Mouse (Mus musculus) spleen, adult 2 months (tissue): ENCODE measurements around the gene Rpgrip1l. TPM values are rescaled to one million over a fixed set of nuclear protein-coding genes. Genes with fewer than 3 reads are reported as not detected.

Experiments
- DNase-seq, 2 experiments: peaks; one replicate each; pipeline versions ENCODE4 v3.0.0 to v3.0.0-alpha.2; 2012 to 2021; ENCODE audit warnings: low spot score in 2 of 2, low read depth in 1 of 2
- H3K27ac ChIP-seq: fragments of 200-500 bp; 2 replicates; pipeline ENCODE4 v1.5.1; 2012; ENCODE audit warnings: low read length, inconsistent platforms; ENCODE audit not compliant: insufficient read depth
- H3K27me3 ChIP-seq: fragments of 200-500 bp; 2 replicates; pipeline ENCODE4 v1.6.1; 2012; ENCODE audit warnings: mild to moderate bottlenecking, moderate library complexity, low read length, inconsistent platforms; ENCODE audit not compliant: control insufficient read depth, insufficient read depth
- H3K36me3 ChIP-seq: fragments of 200-500 bp; 2 replicates; pipeline ENCODE4 v1.6.1; 2012; ENCODE audit warnings: mild to moderate bottlenecking, low read length, inconsistent platforms; ENCODE audit not compliant: control insufficient read depth, insufficient read depth
- H3K4me1 ChIP-seq: fragments of 200-500 bp; 2 replicates; pipeline ENCODE4 v1.6.1; 2011; ENCODE audit warnings: inconsistent platforms; ENCODE audit not compliant: control insufficient read depth, insufficient read depth, insufficient read length
- H3K4me3 ChIP-seq: fragments of 200-500 bp; 2 replicates; pipeline ENCODE4 v1.5.1; 2011; ENCODE audit warnings: mild to moderate bottlenecking, inconsistent platforms; ENCODE audit not compliant: insufficient read depth, insufficient read length; ENCODE audit errors: extremely low read depth
- CTCF ChIP-seq: fragments of 200-500 bp; IDR thresholded peaks from 2 replicates; pipeline ENCODE4 v1.5.1; 2011; ENCODE audit warnings: mild to moderate bottlenecking, inconsistent platforms; ENCODE audit not compliant: insufficient read depth, insufficient read length, insufficient replicate concordance; ENCODE audit errors: extremely low read depth
- POLR2A ChIP-seq: fragments of 200-500 bp; IDR thresholded peaks from 2 replicates; pipeline ENCODE4 v1.6.1; 2011; ENCODE audit warnings: low read depth, low read length, inconsistent platforms
- WGBS: fragments of 180-500 bp; shearing (Covaris S2); methylation state at CpG from one replicate; pipeline ENCODE4 v1.1.7; 2018; 5-methylcytosine and 5-hydroxymethylcytosine counted together
- polyA plus RNA-seq: library from polyadenylated mRNA; depleted of rRNA; stranded (reverse); fragments of >200 nt; gene quantifications from 2 replicates; pipeline ENCODE4 v1.2.3, GENCODE M21; 2012

Rpgrip1l gene
- polyA plus RNA-seq, 1 experiment, result 0.30 TPM

- no peak for TF ChIP-seq POLR2A
- no peak for TF ChIP-seq CTCF
- Histone ChIP-seq H3K36me3 (peaks cover 1% of the 10 kb centered on the region; the same call in 1 of the 2 replicates), H3K4me3 (no peak overlapping the region), H3K4me1 (no peaks in the 10 kb centered on the region), H3K27me3 (no peaks in the 10 kb centered on the region), H3K27ac (no peak overlapping the region)
- DNase-seq, result no peak
- 91% methylated on average over 4 of the region's 4 CpGs for WGBS
Observed at GRCm38 (mm10) chr8:91290576-91290975, 22.5 kb downstream of the Rpgrip1l start.

- H3K27me3 ChIP-seq, result no peaks in the 10 kb centered on the region
- 92% methylated on average over 8 of the region's 8 CpGs for WGBS
- no peak for TF ChIP-seq POLR2A
- no peak for TF ChIP-seq CTCF
Observed at GRCm38 (mm10) chr8:91286237-91286636, 26.8 kb downstream of the Rpgrip1l start.

GRCm38 (mm10) chr8:91283815-91284214 lies 29.2 kb downstream of the Rpgrip1l start:
- no peaks in the 10 kb centered on the region for H3K27me3 ChIP-seq
- no peak overlapping the region for H3K4me3 ChIP-seq
- DNase-seq, result no peak
- TF ChIP-seq POLR2A (no peak), CTCF (no peak)
- H3K36me3 ChIP-seq, result peaks cover 1% of the 10 kb centered on the region; the same call in 1 of the 2 replicates
- H3K27ac ChIP-seq, result no peak overlapping the region
- 83% methylated on average over 1 of the region's 1 CpGs for WGBS
- no peaks in the 10 kb centered on the region for H3K4me1 ChIP-seq

More at GRCm38 (mm10) chr8:91286237-91286636, 26.8 kb downstream of the Rpgrip1l start:
- Histone ChIP-seq H3K27ac (no peak overlapping the region), H3K4me3 (no peak overlapping the region), H3K4me1 (no peaks in the 10 kb centered on the region), H3K36me3 (peaks cover 1% of the 10 kb centered on the region; the same call in 1 of the 2 replicates)
- DNase-seq, result no peak

GRCm38 (mm10) chr8:91282655-91283054 lies 30.4 kb downstream of the Rpgrip1l start:
- Histone ChIP-seq H3K27me3 (no peaks in the 10 kb centered on the region), H3K27ac (no peak overlapping the region), H3K36me3 (peaks cover 1% of the 10 kb centered on the region; the same call in 1 of the 2 replicates), H3K4me1 (no peaks in the 10 kb centered on the region), H3K4me3 (no peak overlapping the region)
- WGBS, result 91% methylated on average over 5 of the region's 5 CpGs
- no peak for TF ChIP-seq POLR2A
- no peak for TF ChIP-seq CTCF
- DNase-seq, result no peak

GRCm38 (mm10) chr8:91281545-91281944 lies 31.5 kb downstream of the Rpgrip1l start:
- Histone ChIP-seq H3K4me3 (no peak overlapping the region), H3K36me3 (no peaks in the 10 kb centered on the region), H3K27me3 (no peaks in the 10 kb centered on the region), H3K27ac (no peak overlapping the region), H3K4me1 (no peaks in the 10 kb centered on the region)
- TF ChIP-seq CTCF, result no peak
- TF ChIP-seq POLR2A, result no peak
- DNase-seq, result no peak
- 88% methylated on average over 8 of the region's 8 CpGs for WGBS

- no peak for DNase-seq
Observed at GRCm38 (mm10) chr8:91280467-91281212, 32.4 kb downstream of the Rpgrip1l start.

GRCm38 (mm10) chr8:91278060-91278459 lies 35.0 kb downstream of the Rpgrip1l start:
- TF ChIP-seq CTCF, result no peak
- TF ChIP-seq POLR2A, result no peak
- H3K27me3 ChIP-seq, result no peaks in the 10 kb centered on the region
- H3K4me3 ChIP-seq, result no peak overlapping the region
- H3K27ac ChIP-seq, result no peak overlapping the region
- no peaks in the 10 kb centered on the region for H3K36me3 ChIP-seq
- H3K4me1 ChIP-seq, result no peaks in the 10 kb centered on the region
- DNase-seq, result no peak
- WGBS, result 90% methylated on average over 5 of the region's 5 CpGs

More at GRCm38 (mm10) chr8:91280467-91281212, 32.4 kb downstream of the Rpgrip1l start:
- no peak for TF ChIP-seq POLR2A
- no peak for TF ChIP-seq CTCF
- 92% methylated on average over 11 of the region's 11 CpGs for WGBS
- no peaks in the 10 kb centered on the region for H3K27me3 ChIP-seq
- H3K4me1 ChIP-seq, result no peaks in the 10 kb centered on the region
- no peak overlapping the region for H3K27ac ChIP-seq
- no peak overlapping the region for H3K4me3 ChIP-seq
- no peaks in the 10 kb centered on the region for H3K36me3 ChIP-seq
